Mouse (Mus musculus) ovary, adult 18-20 months (tissue): Measurements from ENCODE around the gene Bspry.
A peak's percentile ranks its signal among the peaks of the same experiment; 100 is the strongest.
"Not testable (repeated sequence)": the region's sequence is repeated elsewhere in the genome, so short reads cannot be mapped to it uniquely, and the experiment has no call there.

ENCODE experiments used
- DNase-seq: peaks from one replicate; pipeline ENCODE4 v3.0.0; 2022; ENCODE audit warnings: low spot score, mixed read lengths

The Bspry gene

GRCm38 (mm10) chr4:62479937-62480708 is at the start of gene Bspry:
Gene Bspry, plus strand, starts transcription at chr4:62480053.
- DNase-seq = no peak

DNA sequence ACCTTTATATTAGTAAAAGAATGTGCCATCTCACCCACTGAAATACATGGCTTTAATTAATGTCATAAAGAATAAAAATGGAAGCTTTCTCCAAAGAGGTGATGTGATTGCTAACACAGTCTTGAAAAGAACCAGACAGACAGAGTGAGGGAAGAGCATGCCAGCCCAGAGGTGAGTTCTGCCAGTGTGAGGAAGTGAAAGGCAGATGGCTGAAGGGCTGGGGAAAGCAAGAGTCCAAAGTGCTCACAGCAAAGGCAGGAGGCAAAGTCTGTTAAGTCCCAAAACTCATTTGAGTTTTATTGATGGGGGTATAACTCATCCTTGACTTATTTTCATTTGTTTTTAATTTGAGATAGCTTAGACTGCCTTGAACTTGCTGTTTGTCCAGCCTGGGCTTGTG is 49.2 kb upstream of the Bspry start:
- DNase-seq = no peak

DNA sequence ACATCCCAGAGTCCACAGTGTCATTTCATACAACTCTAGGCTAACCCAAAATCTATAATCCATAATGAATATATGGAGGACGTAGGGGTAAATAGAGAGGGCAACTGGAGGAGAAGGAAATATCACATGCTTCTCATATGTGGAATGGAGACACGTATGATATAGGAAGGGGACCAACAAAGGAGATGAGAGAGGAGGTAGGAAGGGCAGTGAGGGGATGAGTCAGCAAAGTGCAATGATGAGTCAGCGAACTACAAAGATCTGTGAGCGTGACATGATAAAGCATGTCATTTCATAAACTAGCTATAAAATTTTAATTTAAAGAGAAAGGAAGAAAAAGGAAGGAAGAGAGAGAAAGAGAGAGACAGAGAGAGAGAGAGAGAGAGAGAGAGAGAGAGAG is 48.3 kb upstream of the Bspry start:
- DNase-seq = no peak

- DNase-seq = no peak
Observed at GRCm38 (mm10) chr4:62433939-62434870, 45.6 kb upstream of the Bspry start.

DNA sequence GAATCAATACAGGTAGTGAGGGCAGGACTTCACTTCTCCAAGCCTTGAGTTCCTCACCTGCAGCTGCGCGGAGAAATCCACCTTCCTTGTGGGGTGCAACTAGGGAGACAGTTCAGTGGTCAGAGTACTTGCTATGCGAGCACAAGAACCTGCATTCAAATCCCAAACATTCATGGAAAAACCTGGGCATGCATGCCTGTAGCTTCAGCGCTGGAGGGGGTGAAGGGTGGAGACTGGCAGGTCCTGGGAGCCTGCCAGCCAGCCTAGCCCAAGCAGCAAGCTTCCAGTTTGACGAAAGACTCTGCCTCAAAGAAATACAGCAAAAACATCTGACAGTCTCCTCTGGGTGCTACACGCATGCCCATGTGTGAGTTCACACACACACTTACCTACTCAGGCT is 44.8 kb upstream of the Bspry start, which contains the start of gene Rnf183:
TSS of gene Rnf183 (minus strand) at position 172 of the 400 bp plus-strand sequence.
- no peak for DNase-seq

- no peak for DNase-seq
Observed at GRCm38 (mm10) chr4:62437256-62437778, 42.5 kb upstream of the Bspry start.

- no peak for DNase-seq
Observed at GRCm38 (mm10) chr4:62437871-62438270, 42.0 kb upstream of the Bspry start.

DNA sequence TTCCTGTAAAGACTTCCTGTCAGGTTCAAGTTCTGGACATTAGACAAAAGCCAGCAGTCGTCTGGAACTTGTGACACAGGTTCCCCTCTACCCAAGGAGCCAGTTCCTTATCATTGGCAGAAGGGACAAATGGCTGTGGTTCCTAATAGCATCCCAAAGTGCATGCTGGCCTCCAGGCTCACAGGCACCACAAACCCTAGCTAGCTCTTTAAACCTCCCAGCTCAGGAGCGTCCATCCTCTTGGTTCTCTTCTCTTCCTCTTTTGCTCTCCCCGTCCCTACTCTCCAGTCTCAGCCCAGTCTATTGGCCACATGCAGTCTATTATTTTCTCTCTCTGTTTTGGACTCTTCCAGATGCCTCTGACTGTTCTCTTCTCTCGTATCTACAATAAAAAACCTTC is 40.1 kb upstream of the Bspry start:
- DNase-seq = no peak

- no peak for DNase-seq
Observed at GRCm38 (mm10) chr4:62440544-62440943, 39.3 kb upstream of the Bspry start.

- DNase-seq = no peak
Observed at GRCm38 (mm10) chr4:62440986-62441385, 38.9 kb upstream of the Bspry start.

- no peak for DNase-seq
Observed at GRCm38 (mm10) chr4:62454995-62455394, 24.9 kb upstream of the Bspry start.

DNA sequence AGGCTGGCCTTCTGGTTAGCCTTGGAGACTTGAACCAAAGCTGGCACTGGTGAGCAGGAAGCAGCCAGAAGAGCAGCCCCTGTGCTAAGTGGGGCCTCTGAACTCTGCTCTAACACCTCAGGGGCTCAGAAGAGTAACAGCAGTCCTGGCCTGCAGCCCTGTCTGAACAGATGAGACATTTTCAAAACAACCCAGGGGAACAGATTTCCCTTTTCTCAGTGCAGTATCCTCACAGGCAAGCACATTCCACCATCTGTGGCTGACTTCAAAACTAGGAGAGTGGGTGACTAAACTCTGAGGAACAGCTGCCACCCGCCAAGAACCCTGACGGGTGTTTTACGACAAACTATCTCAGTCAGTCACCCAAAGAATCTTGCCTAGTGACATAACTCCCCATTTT is 20.8 kb upstream of the Bspry start:
- no peak for DNase-seq

DNA sequence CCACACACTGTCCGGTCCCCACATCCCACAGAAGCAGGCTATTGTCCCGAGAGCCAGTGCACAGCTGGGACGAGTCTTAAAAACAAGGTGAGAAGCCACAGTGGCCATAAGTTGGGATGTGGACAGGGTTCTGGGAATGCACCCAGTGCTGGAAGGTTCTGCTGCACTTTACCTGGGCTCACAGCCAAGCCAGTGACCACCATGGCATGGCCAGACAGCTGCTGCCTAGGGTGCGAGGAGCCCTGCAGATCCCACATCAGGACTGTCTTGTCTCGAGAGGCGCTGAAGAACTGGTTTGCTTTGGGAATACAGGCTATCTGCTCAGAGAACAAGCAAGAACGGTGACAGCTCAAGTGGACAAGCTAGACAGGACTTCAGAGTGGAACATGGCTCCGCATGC is 19.5 kb upstream of the Bspry start:
- DNase-seq = no peak

DNA sequence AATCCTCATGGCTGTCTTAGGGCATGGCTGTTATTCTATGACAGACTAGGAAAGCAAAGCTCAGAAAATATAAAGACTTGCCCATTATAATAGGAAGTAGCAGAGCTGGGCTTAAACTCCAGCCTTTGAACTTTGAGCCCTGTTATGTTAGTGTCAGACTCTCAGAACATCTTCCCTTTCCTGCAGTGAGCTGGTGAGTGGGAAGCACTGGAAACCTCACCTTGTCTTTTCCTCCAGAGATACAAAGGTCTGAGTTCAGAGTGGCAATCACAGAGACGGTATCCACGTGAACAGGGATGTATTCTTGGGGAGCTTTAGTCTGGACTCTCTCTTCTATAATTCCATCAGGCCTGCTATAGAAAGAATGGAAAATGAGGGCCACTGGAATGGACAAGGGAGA is 16.7 kb upstream of the Bspry start:
- DNase-seq = no peak

GRCm38 (mm10) chr4:62468158-62468557 is 11.7 kb upstream of the Bspry start:
- no peak for DNase-seq

DNA sequence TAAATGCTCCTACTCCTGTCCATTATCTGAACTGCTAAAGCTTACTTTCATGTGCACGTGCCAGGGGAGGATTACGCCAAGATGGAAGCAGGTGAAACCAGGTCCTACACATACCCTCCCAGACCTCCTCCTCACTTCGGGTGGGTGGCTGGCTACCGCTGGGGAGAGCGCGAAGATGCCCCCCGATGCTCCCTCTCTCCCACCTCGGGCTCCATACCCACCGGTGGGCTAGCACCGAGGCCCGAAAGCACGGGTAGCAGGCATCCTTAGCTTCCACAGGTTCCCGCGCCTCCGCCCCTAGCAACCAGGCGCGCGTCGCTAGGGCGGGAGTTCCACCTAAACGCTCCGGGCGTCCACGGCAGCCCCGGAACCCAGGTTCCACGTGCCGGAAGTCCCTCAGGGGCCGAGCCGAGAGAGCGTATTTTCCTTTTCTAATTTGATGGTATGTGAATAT is 9.2 kb upstream of the Bspry start, which contains the start of gene Wdr31:
TSS of gene Wdr31 (minus strand) at position 299 of the 454 bp plus-strand sequence.
- peak; percentile 57 for DNase-seq

- DNase-seq = no peak
Observed at GRCm38 (mm10) chr4:62472071-62472470, 7.8 kb upstream of the Bspry start.

DNA sequence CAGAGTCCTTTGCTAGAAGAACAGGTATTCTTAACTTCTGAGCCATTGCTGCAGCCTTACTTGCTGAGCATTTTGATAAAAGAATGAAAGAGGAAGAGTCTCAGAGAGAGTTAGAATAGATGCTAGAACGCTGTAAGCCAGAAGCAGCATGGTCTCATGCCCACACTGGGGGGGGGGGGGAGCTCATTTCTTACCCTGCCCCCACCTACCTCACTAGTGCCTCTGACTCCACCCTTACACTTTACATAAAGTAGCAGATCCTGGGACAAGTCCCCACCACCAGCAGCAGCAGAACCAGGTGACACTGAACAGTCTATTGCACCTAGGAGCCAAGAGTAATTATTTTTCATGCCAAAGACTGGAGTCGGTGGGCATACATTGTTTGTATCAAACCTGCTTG is 4.7 kb upstream of the Bspry start:
- no peak for DNase-seq

GRCm38 (mm10) chr4:62475793-62476192 is 4.1 kb upstream of the Bspry start:
- DNase-seq = no peak

DNA sequence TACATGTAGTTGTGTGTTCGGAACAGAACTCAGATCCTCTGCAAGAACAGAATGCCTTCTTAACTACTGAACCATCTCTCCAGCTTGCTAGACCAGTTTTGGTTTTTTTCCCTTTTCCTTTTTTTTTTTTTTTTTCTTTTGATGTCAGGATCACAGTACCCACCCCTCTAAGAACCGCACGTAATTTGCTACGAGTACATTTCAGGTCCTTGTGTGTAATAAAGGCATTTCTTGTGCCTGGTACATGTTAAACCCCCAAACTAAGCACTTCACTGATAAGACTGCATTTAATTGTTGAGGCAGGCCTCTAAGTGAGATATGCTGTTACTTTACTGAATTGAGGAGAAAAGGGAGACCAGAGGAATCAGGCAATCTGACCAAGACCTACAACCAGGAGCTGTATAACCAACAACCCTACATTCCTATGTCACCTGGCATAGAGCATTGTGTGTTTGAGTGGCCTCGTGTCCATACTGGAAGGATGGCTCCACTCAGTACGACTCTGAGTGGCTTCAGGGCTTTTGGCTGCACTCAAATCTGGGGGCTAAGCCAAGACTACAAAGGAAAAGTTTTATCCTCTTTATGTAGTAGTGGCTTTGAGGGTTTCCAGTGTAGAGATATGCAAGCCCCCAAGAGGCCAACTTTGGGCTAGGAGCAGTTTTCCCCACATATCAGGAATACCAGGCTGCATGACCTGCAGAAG is 2.2 kb upstream of the Bspry start:
- DNase-seq = no peak

DNA sequence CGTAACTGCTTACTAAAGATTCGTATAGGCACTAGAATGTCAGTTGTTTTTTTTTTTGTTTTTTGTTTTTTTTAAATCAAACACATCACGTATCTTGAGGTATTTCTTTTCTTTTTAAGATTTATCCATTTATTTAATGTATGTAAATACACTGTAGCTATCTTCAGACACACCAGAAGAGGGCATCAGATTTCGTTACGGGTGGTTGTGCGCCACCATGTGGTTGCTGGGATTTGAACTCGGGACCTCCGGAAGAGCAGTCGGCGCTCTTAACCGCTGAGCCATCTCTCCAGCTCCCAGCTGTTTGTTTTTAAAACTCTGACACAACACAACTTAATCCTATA is 288 bp upstream of the Bspry start:
- DNase-seq = not testable (repeated sequence)
